Mouse (Mus musculus) retina, adult 2 months (tissue): ENCODE data around the gene Tstd3.
"Not testable (repeated sequence)": the region's sequence is repeated elsewhere in the genome, so short reads cannot be mapped to it uniquely, and the experiment has no call there.

Source experiments
- DNase-seq: peaks from one replicate; pipeline ENCODE4 v3.0.0-alpha.2; 2012; ENCODE audit warnings: low read depth, low spot score

The Tstd3 gene

GRCm38 (mm10) chr4:21745723-21746122 lies 21.3 kb downstream of the Tstd3 start:
- DNase-seq, result no peak

GRCm38 (mm10) chr4:21744142-21744541 lies 22.9 kb downstream of the Tstd3 start:
- DNase-seq, result not testable (repeated sequence)

GRCm38 (mm10) chr4:21739169-21739568 lies 27.8 kb downstream of the Tstd3 start:
- no peak for DNase-seq

- peak; percentile 82 for DNase-seq
Measured at GRCm38 (mm10) chr4:21727615-21728165, 39.3 kb downstream of the Tstd3 start, which contains the start of gene Ccnc. Gene Ccnc (plus strand): TSS chr4:21727701.

- peak; percentile 47 for DNase-seq
Measured at GRCm38 (mm10) chr4:21726912-21727614, 39.9 kb downstream of the Tstd3 start.

DNA sequence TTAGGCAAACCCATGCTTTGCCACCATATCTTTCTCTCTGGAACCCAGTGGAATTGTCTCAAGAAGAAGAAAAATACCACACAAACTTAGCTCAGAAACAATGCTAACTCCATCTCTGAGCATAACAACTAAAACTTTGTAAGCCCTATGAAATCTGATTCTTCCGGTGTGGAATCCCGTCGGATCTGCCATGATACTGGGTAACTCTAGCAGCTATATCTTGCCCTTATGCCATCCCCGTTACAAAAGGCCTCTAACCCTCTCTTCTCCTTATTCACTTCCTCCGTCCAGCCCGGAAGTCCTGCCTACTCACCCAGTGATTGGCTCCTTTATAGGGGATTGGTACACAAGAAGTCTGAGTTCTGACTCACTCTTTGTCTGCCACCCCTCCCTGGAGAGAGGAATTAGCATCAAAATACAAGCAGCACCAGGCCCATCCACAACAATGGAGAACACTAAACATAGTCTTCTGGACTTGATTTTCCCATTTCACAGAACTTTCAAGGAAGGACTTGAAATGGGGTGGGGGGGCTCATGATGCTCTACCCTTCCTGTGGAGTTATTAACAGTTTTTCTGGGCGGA lies 44.2 kb downstream of the Tstd3 start:
- no peak for DNase-seq

DNA sequence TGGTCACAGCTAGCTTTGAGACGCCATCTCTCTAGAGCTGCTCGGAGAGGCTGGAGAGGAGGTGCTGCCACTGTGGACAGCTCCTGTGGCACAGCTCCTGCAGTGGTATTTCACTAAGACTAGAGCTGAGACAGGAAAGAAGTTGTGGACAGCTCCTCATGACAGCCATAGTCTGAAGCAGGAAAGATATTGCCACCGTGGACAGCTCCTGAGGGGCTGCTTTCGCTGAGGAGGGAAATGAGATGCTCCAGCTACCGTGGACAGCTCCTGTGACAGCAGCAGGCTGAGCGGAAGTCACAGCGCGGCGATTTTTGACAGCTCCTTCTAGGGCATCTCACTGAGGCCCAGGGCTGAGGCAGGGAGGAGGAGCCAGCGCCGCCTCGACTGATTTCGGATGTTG lies 54.9 kb downstream of the Tstd3 start:
- no peak for DNase-seq
